Mouse (Mus musculus) ES-E14 (cell line): ENCODE results near the gene Sumo3. TPM values are rescaled to one million over a fixed set of nuclear protein-coding genes. Genes with fewer than 3 reads are reported as not detected.

Experiments used
- DNase-seq: peaks from one replicate; pipeline ENCODE4 v3.0.0-alpha.2; 2013; ENCODE audit warnings: low read depth, low spot score
- H3K27ac ChIP-seq: 2 replicates; pipeline ENCODE4 v1.5.1; 2012; ENCODE audit warnings: low read depth, mild to moderate bottlenecking, low read length, moderate library complexity, mixed read lengths; ENCODE audit not compliant: poor library complexity, insufficient read depth, severe bottlenecking
- H3K36me3 ChIP-seq: 2 replicates; pipeline ENCODE4 v1.6.1; 2012; ENCODE audit warnings: mild to moderate bottlenecking, low read length, moderate library complexity, mixed read lengths; ENCODE audit not compliant: control insufficient read depth, poor library complexity, insufficient read depth, severe bottlenecking
- H3K4me1 ChIP-seq, 2 experiments: fragments of 150-350 bp in 1 of 2; sonication (generic) in 1 of 2; 2 replicates each; pipeline ENCODE4 v1.6.1; 2012; ENCODE audit warnings: low read length in 2 of 2, mild to moderate bottlenecking in 1 of 2, mixed read lengths in 1 of 2; ENCODE audit not compliant: control insufficient read depth in 2 of 2, insufficient read depth in 2 of 2, poor library complexity in 1 of 2
- H3K4me3 ChIP-seq, 2 experiments: fragments of 150-350 bp in 1 of 2; sonication (generic) in 1 of 2; 2 replicates each; pipeline ENCODE4 v1.5.1; 2012; ENCODE audit warnings: low read length in 2 of 2, low read depth in 1 of 2, mild to moderate bottlenecking in 1 of 2, mixed read lengths in 1 of 2; ENCODE audit not compliant: insufficient read depth in 1 of 2, poor library complexity in 1 of 2, severe bottlenecking in 1 of 2
- H3K9ac ChIP-seq: 2 replicates; pipeline ENCODE4 v1.6.1; 2012; ENCODE audit warnings: low read depth, mild to moderate bottlenecking, low read length, mixed read lengths; ENCODE audit not compliant: poor library complexity, insufficient read depth, severe bottlenecking
- H3K9me3 ChIP-seq: fragments of 150-350 bp; sonication (generic); 2 replicates; pipeline ENCODE4 v1.6.1; 2012; ENCODE audit warnings: low read depth, mild to moderate bottlenecking, low read length; ENCODE audit not compliant: control insufficient read depth, insufficient read depth
- CHD2 ChIP-seq: IDR thresholded peaks from 2 replicates; pipeline ENCODE4 v1.6.1; 2014; ENCODE audit warnings: mild to moderate bottlenecking, low read depth, low read length, inconsistent platforms
- HCFC1 ChIP-seq: IDR thresholded peaks from 2 replicates; pipeline ENCODE4 v1.6.1; 2012; ENCODE audit warnings: low read length, inconsistent platforms, borderline replicate concordance; ENCODE audit not compliant: insufficient read depth
- MAFK ChIP-seq: IDR thresholded peaks from 2 replicates; pipeline ENCODE4 v1.6.1; 2014; ENCODE audit warnings: mild to moderate bottlenecking, low read depth, low read length, inconsistent platforms; ENCODE audit not compliant: insufficient read depth
- ZC3H11A ChIP-seq: IDR thresholded peaks from 2 replicates; pipeline ENCODE4 v1.6.1; 2012; ENCODE audit warnings: low read depth, mild to moderate bottlenecking, inconsistent platforms, low read length, borderline replicate concordance
- ZNF384 ChIP-seq: IDR thresholded peaks from 2 replicates; pipeline ENCODE4 v1.6.1; 2012; ENCODE audit warnings: low read depth, low read length, inconsistent platforms
- in situ Hi-C, 2 experiments: fragments of 600-800 bp; cut with MboI; formaldehyde crosslinking; loops; one replicate each; pipeline ENCODE4 v1.15.1; 2025; ENCODE audit warnings: low sequenced_read_pairs in 2 of 2, inconsistent platforms in 1 of 2; ENCODE audit not compliant: unreplicated experiment in 2 of 2
- total RNA-seq: library from RNA; depleted of rRNA; stranded (reverse); fragments of 300-350 nt; gene quantifications from 2 replicates; pipeline ENCODE4 v1.2.3, GENCODE M21; 2012

Sumo3 gene
- total RNA-seq, 1 experiment = 148 TPM

DNA sequence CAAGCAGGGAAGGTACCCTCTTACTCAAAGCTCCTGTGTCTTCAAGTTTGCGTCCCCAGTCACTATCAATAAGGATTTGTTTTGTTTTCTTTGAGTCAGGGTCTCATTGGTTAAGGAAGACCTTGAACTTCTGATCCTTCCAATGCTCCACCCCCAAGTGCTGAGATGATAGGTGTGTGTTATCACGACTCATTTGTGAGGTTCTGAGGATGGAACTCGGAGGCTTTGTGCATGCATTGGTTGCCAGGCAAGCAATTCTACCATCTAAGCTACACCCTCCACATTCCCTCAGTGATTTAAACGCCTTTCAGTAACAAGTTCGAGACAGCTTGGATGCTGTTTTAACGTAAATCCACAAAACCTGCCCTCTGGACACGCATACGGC, 24.9 kb upstream of the Sumo3 start:
- no peak for DNase-seq
- H3K27ac ChIP-seq = no peak overlapping the region
- TF ChIP-seq HCFC1 (no peak), MAFK (no peak), ZNF384 (no peak), ZC3H11A (no peak), CHD2 (no peak)
- peaks cover 2 to 17% of the 10 kb centered on the region in 2 experiments; a peak in 3 of 4 replicates for H3K4me1 ChIP-seq
- in situ Hi-C loops = no loop called here
- peak overlapping the region; percentile 58; the same call in 1 of the 2 replicates for H3K9ac ChIP-seq
- H3K4me3 ChIP-seq = peak overlapping the region; percentile 52 to 73
- no peaks in the 10 kb centered on the region for H3K9me3 ChIP-seq
- peaks cover 4% of the 10 kb centered on the region; the same call in 1 of the 2 replicates for H3K36me3 ChIP-seq

DNA sequence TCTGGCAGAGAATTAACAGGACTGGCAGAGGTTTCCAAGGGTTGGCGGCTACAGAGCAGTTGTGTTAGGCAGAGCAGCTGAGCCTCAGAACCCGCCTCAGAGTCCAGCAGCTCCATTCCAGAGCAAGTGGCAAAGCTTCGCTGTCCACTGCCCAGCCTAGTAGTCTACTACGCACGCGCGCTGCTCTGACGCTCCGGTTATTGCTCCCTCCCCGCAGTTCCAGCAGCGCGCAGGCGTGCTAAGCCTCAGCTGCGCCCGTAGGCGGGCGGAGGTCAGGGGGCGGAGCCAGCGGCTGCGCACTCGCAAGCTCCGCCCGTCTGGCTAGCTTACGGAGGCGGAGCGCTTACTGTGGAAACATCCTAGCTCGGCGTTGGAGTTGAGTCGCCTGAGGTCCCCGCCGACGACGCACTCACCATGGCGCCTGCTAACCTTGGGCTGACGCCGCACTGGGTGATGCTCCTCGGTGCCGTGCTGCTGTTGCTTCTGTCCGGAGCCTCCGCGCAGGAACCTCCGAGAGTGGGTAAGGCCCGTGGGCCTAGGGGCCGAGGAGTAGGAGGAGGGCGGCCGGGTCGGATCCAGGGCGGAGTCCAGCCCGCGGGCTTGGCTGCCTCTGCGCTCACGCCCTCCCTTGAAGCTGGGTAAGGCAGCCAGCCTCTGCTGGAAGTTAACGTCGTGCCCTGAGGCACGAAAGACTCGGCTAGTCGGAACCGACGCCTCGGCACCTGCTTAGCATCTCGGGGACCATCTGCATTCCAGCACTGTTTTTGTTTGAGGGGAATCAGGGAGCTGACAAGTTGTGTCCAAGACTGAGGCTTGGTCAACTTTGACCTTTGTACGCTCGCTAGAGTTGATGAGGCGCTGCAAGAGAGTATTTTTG, 24.3 kb upstream of the Sumo3 start, which contains the start of gene Pttg1ip:
TSS of gene Pttg1ip (plus strand) at position 313 of the 877 bp plus-strand sequence.
- in situ Hi-C loops = no loop called here
- TF ChIP-seq MAFK = no peak
- TF ChIP-seq CHD2 = no peak
- TF ChIP-seq ZNF384 = no peak
- TF ChIP-seq HCFC1 = peak; percentile 14; the same call in 1 of the 2 replicates
- no peak for TF ChIP-seq ZC3H11A
- Histone ChIP-seq H3K36me3 (peaks cover 4% of the 10 kb centered on the region; the same call in 1 of the 2 replicates), H3K27ac (peak within 1 kb of the TSS; percentile 78), H3K4me3 (peak within 1 kb of the TSS; percentile 86 to 97), H3K9ac (peak within 1 kb of the TSS; percentile 82), H3K9me3 (no peaks in the 10 kb centered on the region), H3K4me1 (peaks cover 2 to 17% of the 10 kb centered on the region in 2 experiments; a peak in 3 of 4 replicates)
- peak; percentile 88 for DNase-seq

DNA sequence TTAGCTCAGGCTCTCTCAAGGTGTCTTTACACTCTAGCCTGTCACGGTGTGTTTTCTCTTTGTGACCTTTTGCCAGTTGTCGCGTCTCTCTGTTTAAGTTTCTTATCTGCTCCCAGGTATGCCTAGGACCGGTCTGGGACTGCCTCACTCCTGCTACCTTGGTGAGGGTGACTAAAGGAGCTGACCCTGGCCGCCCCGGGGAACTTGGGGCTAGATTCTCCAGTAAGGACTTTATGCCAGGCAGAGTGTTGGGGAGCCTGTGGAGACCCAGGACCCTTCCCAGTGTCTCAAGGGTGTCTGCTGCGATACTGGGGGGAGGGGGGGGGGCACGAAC, 23.6 kb upstream of the Sumo3 start:
- peak overlapping the region; percentile 86 to 97 for H3K4me3 ChIP-seq
- in situ Hi-C loops = no loop called here
- peak overlapping the region; percentile 78; the same call in 1 of the 2 replicates for H3K27ac ChIP-seq
- H3K9ac ChIP-seq = peak overlapping the region; percentile 82
- DNase-seq = no peak
- peaks cover 5 to 19% of the 10 kb centered on the region in 2 experiments; a peak in 3 of 4 replicates for H3K4me1 ChIP-seq
- TF ChIP-seq CHD2 = no peak
- no peak for TF ChIP-seq ZC3H11A
- TF ChIP-seq MAFK = no peak
- no peak for TF ChIP-seq HCFC1
- no peak for TF ChIP-seq ZNF384
- peaks cover 4% of the 10 kb centered on the region; the same call in 1 of the 2 replicates for H3K36me3 ChIP-seq
- no peaks in the 10 kb centered on the region for H3K9me3 ChIP-seq

DNA sequence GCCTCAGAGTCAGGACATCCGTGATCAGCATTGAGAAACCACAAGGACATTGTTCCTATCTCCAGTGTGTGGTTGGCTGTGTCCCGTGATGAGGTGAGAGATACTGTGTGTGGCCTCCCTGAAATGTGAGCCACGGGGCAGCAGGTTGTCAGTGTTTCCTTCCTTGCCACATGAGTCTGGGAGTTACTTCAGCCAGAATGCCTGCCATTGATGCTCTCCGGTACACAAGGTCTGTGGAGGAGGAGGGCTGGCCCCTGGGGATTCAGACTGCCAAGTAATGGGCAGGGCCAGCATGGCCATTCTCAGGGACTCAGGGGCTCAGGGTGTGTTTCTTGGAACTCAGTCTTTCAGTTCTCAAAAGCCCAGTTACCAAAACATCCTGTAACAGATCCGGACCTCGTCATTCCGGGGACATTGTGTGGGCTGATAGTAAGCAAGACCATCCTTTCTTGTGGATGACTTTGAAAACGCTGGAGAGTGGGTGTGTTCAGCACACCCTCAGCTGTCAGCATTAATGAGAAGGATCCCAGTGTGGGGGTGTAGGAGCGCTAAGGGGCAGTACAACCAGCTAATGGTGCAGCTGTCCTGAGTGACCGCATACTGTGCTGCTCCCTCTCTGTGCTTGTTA, 22.0 kb upstream of the Sumo3 start:
- peaks cover 6% of the 10 kb centered on the region; the same call in 1 of the 2 replicates for H3K36me3 ChIP-seq
- no peak overlapping the region for H3K9ac ChIP-seq
- no peak overlapping the region for H3K4me3 ChIP-seq
- TF ChIP-seq HCFC1 (no peak), MAFK (no peak), ZC3H11A (no peak), ZNF384 (no peak), CHD2 (no peak)
- H3K27ac ChIP-seq = no peak overlapping the region
- DNase-seq = no peak
- in situ Hi-C loops = no loop called here
- no peaks in the 10 kb centered on the region for H3K9me3 ChIP-seq
- peaks cover 9 to 26% of the 10 kb centered on the region in 2 experiments; a peak in 3 of 4 replicates for H3K4me1 ChIP-seq
